Mouse (Mus musculus) thymus, postnatal 0 days (tissue): ENCODE measurements around the gene Shpk. TPM values are rescaled to one million over a fixed set of nuclear protein-coding genes. Genes with fewer than 3 reads are reported as not detected.

Experiments used
- DNase-seq: peaks from one replicate; pipeline ENCODE4 v3.0.0-alpha.2; 2015; ENCODE audit warnings: low spot score
- polyA plus RNA-seq: library from polyadenylated mRNA; unstranded; fragments of >200 nt; fragmentation: Nextera tagmentation; extraction: Ambion mirVana; gene quantifications from 2 replicates; pipeline ENCODE4 v1.2.1, GENCODE M21; 2015

Shpk gene
- polyA plus RNA-seq, 1 experiment from 2014 or later, result 2.2 TPM

GRCm38 (mm10) chr11:73261385-73261784 is 62.1 kb downstream of the Shpk start:
- no peak for DNase-seq

GRCm38 (mm10) chr11:73267267-73267666 is 68.0 kb downstream of the Shpk start, which contains the start of gene Trpv3:
Gene Trpv3, plus strand, starts transcription at chr11:73267388.
- no peak for DNase-seq

Other genes starting within 250 kb of the Shpk start
- gene Atp2a3, start 238.3 kb upstream of the Shpk start, polyA plus RNA-seq, result 102 and 111 TPM in 2 replicates
- gene P2rx1, start 200.4 kb upstream of the Shpk start, polyA plus RNA-seq, result 61.5 and 71.4 TPM in 2 replicates
- 18.8 and 19.6 TPM in 2 replicates for gene Camkk1, start 180.5 kb upstream of the Shpk start, polyA plus RNA-seq
- 9.0 and 13.3 TPM in 2 replicates for gene Ncbp3, start 151.7 kb upstream of the Shpk start, polyA plus RNA-seq
- 8.0 and 10.5 TPM in 2 replicates for gene Itgae, start 108.9 kb upstream of the Shpk start, polyA plus RNA-seq
- gene Haspin, start 61.2 kb upstream of the Shpk start, polyA plus RNA-seq, result 19.7 and 22.0 TPM in 2 replicates
- 0.33 and 0.51 TPM in 2 replicates for gene P2rx5, start 39.0 kb upstream of the Shpk start, polyA plus RNA-seq
- 156 and 166 TPM in 2 replicates for gene Emc6, start 22.4 kb upstream of the Shpk start, polyA plus RNA-seq
- gene Tax1bp3, start 22.4 kb upstream of the Shpk start, polyA plus RNA-seq, result 116 and 119 TPM in 2 replicates
- 13.2 and 13.9 TPM in 2 replicates for gene Ctns, start 418 bp upstream of the Shpk start, polyA plus RNA-seq
- not detected in 2 replicates for gene Trpv1, start 34.8 kb downstream of the Shpk start, polyA plus RNA-seq
- 0.04 TPM in 2 replicates for gene Trpv3, start 67.9 kb downstream of the Shpk start, polyA plus RNA-seq
- 0.62 and 0.96 TPM in 2 replicates for gene Aspa, start 130.1 kb downstream of the Shpk start, polyA plus RNA-seq
- gene Gm49340, start 130.3 kb downstream of the Shpk start, polyA plus RNA-seq, result not detected in 2 replicates
- not detected in 2 replicates for gene Spata22, start 130.3 kb downstream of the Shpk start, polyA plus RNA-seq
- gene Olfr20, start 151.3 kb downstream of the Shpk start, polyA plus RNA-seq, result not detected in 2 replicates
- gene Olfr376, start 171.8 kb downstream of the Shpk start, polyA plus RNA-seq, result not detected in 2 replicates
- not detected in 2 replicates for gene Olfr1, start 200.2 kb downstream of the Shpk start, polyA plus RNA-seq
- gene Olfr378, start 229.0 kb downstream of the Shpk start, polyA plus RNA-seq, result not detected in 2 replicates